Mouse (Mus musculus): Measurements from ENCODE around the gene Nlrp10. TPM values are rescaled to one million over a fixed set of nuclear protein-coding genes. Genes with fewer than 3 reads are reported as not detected.

Gene Nlrp10
- total and polyA plus RNA-seq, 3 experiments: 0.35 to 0.53 TPM; not detected in 1

- no peaks in the 10 kb centered on the region for H3K9me3 ChIP-seq (replicated peaks; ENCODE audit: insufficient read depth, low read length)
- H3K9ac ChIP-seq (ENCODE audit: control insufficient read depth, low read depth, low read length, poor library complexity, severe bottlenecking): no peak overlapping the region
- peaks cover 3 to 12% of the 10 kb centered on the region in 2 experiments; a peak in 2 of 4 replicates for H3K4me1 ChIP-seq (ENCODE audit: control insufficient read depth in 1 of 2, insufficient read depth in 2 of 2, low read length in 2 of 2)
- DNase-seq (ENCODE audit: low read depth, low spot score): no peak
- no peak for TF ChIP-seq MAFK (IDR thresholded peaks at IDR 0.05; ENCODE audit: borderline replicate concordance, low read depth, low read length)
- no peak for TF ChIP-seq CHD2 (IDR thresholded peaks at IDR 0.05; ENCODE audit: low read length)
- TF ChIP-seq ETS1 (IDR thresholded peaks at IDR 0.05; ENCODE audit: low read depth, low read length): no peak
- TF ChIP-seq NRF1 (IDR thresholded peaks at IDR 0.05; ENCODE audit: insufficient read depth, low read depth, low read length, poor library complexity, severe bottlenecking): no peak
- TF ChIP-seq USF1 (IDR thresholded peaks at IDR 0.05; ENCODE audit: low read depth, low read length): no peak
- no peak for TF ChIP-seq MAX (IDR thresholded peaks at IDR 0.05; ENCODE audit: low read length)
- TF ChIP-seq ZNF384 (IDR thresholded peaks at IDR 0.05; ENCODE audit: low read depth, low read length): no peak
- TF ChIP-seq TCF12 (IDR thresholded peaks at IDR 0.05; ENCODE audit: low read depth, low read length): no peak
- no peak for TF ChIP-seq USF2 (IDR thresholded peaks at IDR 0.05; ENCODE audit: borderline replicate concordance in 1 of 2, insufficient read depth in 1 of 2, low read depth in 1 of 2, low read length in 2 of 2)
- TF ChIP-seq UBTF (IDR thresholded peaks at IDR 0.05; ENCODE audit: borderline replicate concordance, insufficient read depth, low read depth, low read length): no peak
- no peak for TF ChIP-seq POLR2AphosphoS5 (IDR thresholded peaks at IDR 0.05; ENCODE audit: borderline replicate concordance, low read depth, low read length)
- TF ChIP-seq SMC3 (IDR thresholded peaks at IDR 0.05; ENCODE audit: low read depth, low read length): no peak
- TF ChIP-seq MYB (IDR thresholded peaks at IDR 0.05; ENCODE audit: low read depth, low read length): no peak
- TF ChIP-seq SIN3A (IDR thresholded peaks at IDR 0.05; ENCODE audit: low read length): no peak
- no peak for TF ChIP-seq RCOR1 (IDR thresholded peaks at IDR 0.05; ENCODE audit: low read depth, low read length)
- TF ChIP-seq GABPA (IDR thresholded peaks at IDR 0.05; ENCODE audit: low read depth, low read length): no peak
- TF ChIP-seq JUND (IDR thresholded peaks at IDR 0.05; ENCODE audit: low read depth, low read length): no peak
- TF ChIP-seq MXI1 (IDR thresholded peaks at IDR 0.05; ENCODE audit: low read depth, low read length): no peak
- no peak overlapping the region for H3K4me3 ChIP-seq (ENCODE audit: control insufficient read depth in 1 of 2, insufficient read depth in 1 of 2, low read depth in 2 of 2, low read length in 2 of 2)
- H3K27me3 ChIP-seq (ENCODE audit: control insufficient read depth in 1 of 2, insufficient read depth in 2 of 2, low read length in 2 of 2): no peaks in the 10 kb centered on the region
- no peak overlapping the region for H3K27ac ChIP-seq (ENCODE audit: control insufficient read depth, low read depth, low read length)
- H3K36me3 ChIP-seq (ENCODE audit: control insufficient read depth in 1 of 2, insufficient read depth in 2 of 2, low read length in 2 of 2): peaks cover 0 to 14% of the 10 kb centered on the region in 2 experiments; a peak in 3 of 4 replicates
- H3K79me2 ChIP-seq (ENCODE audit: control insufficient read depth, insufficient read depth, low read length, poor library complexity): no peaks in the 10 kb centered on the region
Observed at GRCm38 (mm10) chr7:108949301-108949700, 19.3 kb upstream of the Nlrp10 start.

GRCm38 (mm10) chr7:108948611-108949010 is 18.6 kb upstream of the Nlrp10 start:
- no peaks in the 10 kb centered on the region for H3K27me3 ChIP-seq (ENCODE audit: control insufficient read depth in 1 of 2, insufficient read depth in 2 of 2, low read length in 2 of 2)

More at GRCm38 (mm10) chr7:108948611-108949010, 18.6 kb upstream of the Nlrp10 start:
- Histone ChIP-seq H3K4me1 (ENCODE audit: control insufficient read depth in 1 of 2, insufficient read depth in 2 of 2, low read length in 2 of 2) (peaks cover under 1 to 8% of the 10 kb centered on the region in 2 experiments; a peak in 2 of 4 replicates), H3K36me3 (ENCODE audit: control insufficient read depth in 1 of 2, insufficient read depth in 2 of 2, low read length in 2 of 2) (peaks cover 3 to 8% of the 10 kb centered on the region in 2 experiments), H3K9me3 (replicated peaks; ENCODE audit: insufficient read depth, low read length) (no peaks in the 10 kb centered on the region), H3K4me3 (ENCODE audit: control insufficient read depth in 1 of 2, insufficient read depth in 1 of 2, low read depth in 2 of 2, low read length in 2 of 2) (no peak overlapping the region), H3K79me2 (ENCODE audit: control insufficient read depth, insufficient read depth, low read length, poor library complexity) (no peaks in the 10 kb centered on the region), H3K27ac (ENCODE audit: control insufficient read depth, low read depth, low read length) (no peak overlapping the region), H3K9ac (ENCODE audit: control insufficient read depth, low read depth, low read length, poor library complexity, severe bottlenecking) (no peak overlapping the region)
- no peak for DNase-seq (ENCODE audit: low read depth, low spot score)
- no peak for TF ChIP-seq USF1 (IDR thresholded peaks at IDR 0.05; ENCODE audit: low read depth, low read length)
- no peak for TF ChIP-seq ZC3H11A (IDR thresholded peaks at IDR 0.05; ENCODE audit: low read depth, low read length)
- no peak for TF ChIP-seq RAD21 (IDR thresholded peaks at IDR 0.05; ENCODE audit: low read depth, low read length)
- no peak for TF ChIP-seq POLR2A (IDR thresholded peaks at IDR 0.05; ENCODE audit: control insufficient read depth in 1 of 2, insufficient read depth in 1 of 2, low read depth in 1 of 2, low read length in 2 of 2, poor library complexity in 1 of 2)
- TF ChIP-seq ZMIZ1 (IDR thresholded peaks at IDR 0.05; ENCODE audit: low read depth, low read length): no peak
- TF ChIP-seq USF2 (IDR thresholded peaks at IDR 0.05; ENCODE audit: borderline replicate concordance in 1 of 2, insufficient read depth in 1 of 2, low read depth in 1 of 2, low read length in 2 of 2): no peak
- no peak for TF ChIP-seq MAX (IDR thresholded peaks at IDR 0.05; ENCODE audit: low read length)
- no peak for TF ChIP-seq JUND (IDR thresholded peaks at IDR 0.05; ENCODE audit: low read depth, low read length)
- TF ChIP-seq HCFC1 (IDR thresholded peaks at IDR 0.05; ENCODE audit: low read depth, low read length): no peak
- TF ChIP-seq MYC (IDR thresholded peaks at IDR 0.05; ENCODE audit: low read depth, low read length): no peak
- no peak for TF ChIP-seq BHLHE40 (IDR thresholded peaks at IDR 0.05; ENCODE audit: borderline replicate concordance, low read depth, low read length)
- no peak for TF ChIP-seq E2F4 (IDR thresholded peaks at IDR 0.05; ENCODE audit: borderline replicate concordance, low read depth, low read length)
- TF ChIP-seq CHD2 (IDR thresholded peaks at IDR 0.05; ENCODE audit: low read length): no peak
- no peak for TF ChIP-seq EP300 (IDR thresholded peaks at IDR 0.05; ENCODE audit: low read depth in 1 of 2, low read length in 2 of 2)
- TF ChIP-seq TCF12 (IDR thresholded peaks at IDR 0.05; ENCODE audit: low read depth, low read length): no peak
- no peak for TF ChIP-seq MAZ (IDR thresholded peaks at IDR 0.05; ENCODE audit: low read depth, low read length)
- no peak for TF ChIP-seq TBP (IDR thresholded peaks at IDR 0.05; ENCODE audit: low read depth, low read length)
- TF ChIP-seq CHD1 (IDR thresholded peaks at IDR 0.05; ENCODE audit: low read depth, low read length): no peak
